Mouse (Mus musculus) activated CD4-positive, CD25-positive, alpha-beta regulatory T cell, adult 4 months (primary cell): ENCODE measurements around the gene Olfr109. TPM values are rescaled to one million over a fixed set of nuclear protein-coding genes. Genes with fewer than 3 reads are reported as not detected.

Experiments used
- ATAC-seq: one replicate; pipeline ENCODE4 v1.8.0; 2017
- polyA plus RNA-seq, 2 experiments: library from polyadenylated mRNA; unstranded; fragments of 100-300 nt; shearing (Covaris generic); gene quantifications; one replicate each; pipeline ENCODE4 v1.2.1; 2017

Gene Olfr109
- polyA plus RNA-seq: not detected

GRCm38 (mm10) chr17:37458616-37459015, at the start of gene Olfr109:
Olfr109 (plus strand) TSS chr17:37458916.
- ATAC-seq: no peak

DNA sequence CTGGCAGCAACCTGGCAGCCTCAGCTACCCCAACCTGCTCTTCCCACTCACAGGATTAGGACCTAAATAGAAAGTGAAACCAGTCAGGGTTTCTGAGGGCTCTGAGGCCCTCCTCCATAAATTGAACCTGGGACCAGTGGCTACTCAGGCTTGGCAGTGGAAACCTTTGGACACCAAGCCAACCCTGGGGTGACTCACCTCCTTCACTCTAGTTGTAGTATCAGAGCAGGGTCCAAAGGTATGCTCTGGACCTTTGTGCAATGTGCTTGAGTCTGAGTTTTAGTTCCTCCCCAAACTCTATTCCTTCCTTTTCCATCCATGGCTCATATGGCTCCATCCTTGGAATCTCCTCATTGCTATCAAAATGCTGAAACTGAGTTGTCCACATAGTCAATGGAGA, 45.3 kb upstream of the Olfr109 start:
- no peak for ATAC-seq

GRCm38 (mm10) chr17:37445180-37445579, 13.5 kb upstream of the Olfr109 start, which contains the start of gene Olfr108:
Olfr108 (plus strand) TSS chr17:37445480.
- no peak for ATAC-seq

GRCm38 (mm10) chr17:37483452-37483851, 24.7 kb downstream of the Olfr109 start, which contains the start of gene H2-M2:
H2-M2 (minus strand) TSS chr17:37483552.
- no peak for ATAC-seq

GRCm38 (mm10) chr17:37491930-37492518, 33.3 kb downstream of the Olfr109 start, which contains the start of gene Olfr110:
Olfr110 (plus strand) TSS chr17:37492468.
- ATAC-seq: no peak

DNA sequence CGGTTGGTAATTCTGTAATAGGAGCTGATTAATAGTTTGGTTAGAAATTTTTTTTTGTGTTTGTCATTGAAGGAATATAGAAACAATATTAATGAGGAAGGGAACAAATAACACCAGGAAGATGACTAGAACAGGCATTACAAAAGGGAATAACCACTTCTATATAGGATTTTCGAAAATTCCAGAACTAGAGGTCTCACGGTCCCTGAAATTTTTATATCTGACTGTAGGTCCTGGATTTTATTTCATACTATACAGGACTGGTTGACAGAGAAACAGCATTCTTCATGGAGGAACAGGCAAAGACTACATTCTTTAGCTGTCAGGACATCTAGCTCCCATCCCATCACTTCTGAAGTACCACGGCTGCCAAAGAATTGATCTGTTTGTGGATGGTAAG, 49.0 kb downstream of the Olfr109 start, which contains the start of gene Olfr111:
Gene Olfr111, plus strand, starts transcription at position 301 of the 400 bp plus-strand sequence.
- ATAC-seq: no peak

Other genes starting within 250 kb of the Olfr109 start
- gene Olfr95, start 245.8 kb upstream of the Olfr109 start, polyA plus RNA-seq: not detected
- not detected for gene Olfr96, start 238.8 kb upstream of the Olfr109 start, polyA plus RNA-seq
- gene Olfr97, start 221.6 kb upstream of the Olfr109 start, polyA plus RNA-seq: not detected
- gene Olfr98, start 195.2 kb upstream of the Olfr109 start, polyA plus RNA-seq: 1 to 10 TPM in 1 of 2 experiments, under 1 TPM in 1; 0.54 to 1.0 TPM
- 100 to 1,000 TPM in 1 of 2 experiments, 10 to 100 TPM in 1; 94.0 to 120 TPM for gene H2-M3, start 188.7 kb upstream of the Olfr109 start, polyA plus RNA-seq
- gene Olfr99, start 175.5 kb upstream of the Olfr109 start, polyA plus RNA-seq: 1 to 10 TPM; 5.1 to 5.7 TPM
- gene Olfr101, start 154.6 kb upstream of the Olfr109 start, polyA plus RNA-seq: under 1 TPM in 1 of 2 experiments, not detected in 1; 0.15 TPM
- gene Olfr102, start 141.9 kb upstream of the Olfr109 start, polyA plus RNA-seq: under 1 TPM in 1 of 2 experiments, not detected in 1; 0.33 TPM
- gene Olfr103, start 119.2 kb upstream of the Olfr109 start, polyA plus RNA-seq: not detected
- not detected for gene Olfr104-ps, start 99.3 kb upstream of the Olfr109 start, polyA plus RNA-seq
- gene Olfr105-ps, start 79.9 kb upstream of the Olfr109 start, polyA plus RNA-seq: not detected
- gene Olfr106-ps, start 68.5 kb upstream of the Olfr109 start, polyA plus RNA-seq: not detected
- gene Olfr107, start 59.7 kb upstream of the Olfr109 start, polyA plus RNA-seq: under 1 TPM in 1 of 2 experiments, not detected in 1; 0.12 TPM
- not detected for gene Olfr108, start 13.4 kb upstream of the Olfr109 start, polyA plus RNA-seq
- not detected for gene H2-M2, start 24.6 kb downstream of the Olfr109 start, polyA plus RNA-seq
- gene Olfr110, start 33.6 kb downstream of the Olfr109 start, polyA plus RNA-seq: not detected
- gene Olfr111, start 49.1 kb downstream of the Olfr109 start, polyA plus RNA-seq: not detected
- not detected for gene Olfr112, start 110.5 kb downstream of the Olfr109 start, polyA plus RNA-seq
- not detected for gene Olfr113, start 118.7 kb downstream of the Olfr109 start, polyA plus RNA-seq
- gene Olfr114, start 133.8 kb downstream of the Olfr109 start, polyA plus RNA-seq: not detected
- under 1 TPM in 1 of 2 experiments, not detected in 1; 0.37 TPM for gene Olfr115, start 168.2 kb downstream of the Olfr109 start, polyA plus RNA-seq
- not detected for gene Olfr116, start 168.3 kb downstream of the Olfr109 start, polyA plus RNA-seq
- gene Olfr117, start 204.9 kb downstream of the Olfr109 start, polyA plus RNA-seq: not detected
- under 1 TPM; 0.27 to 0.49 TPM for gene Olfr118, start 208.1 kb downstream of the Olfr109 start, polyA plus RNA-seq
- not detected for gene Olfr119, start 237.6 kb downstream of the Olfr109 start, polyA plus RNA-seq